Comparison of ENCODE assay signal across 8 mouse cellular contexts in genomic region chr13:94057036-94057562, GRCm38 (mm10). TPM values are rescaled to one million over a fixed set of nuclear protein-coding genes. Genes with fewer than 3 reads are reported as not detected.
DNase-seq lines count a peak whose midpoint lies in the region; ATAC-seq and TF ChIP-seq lines count a peak whose summit lies in the region.

No protein-coding gene starts in this region.

- no peaks in the 10 kb centered on the region for H3K79me2 ChIP-seq in liver, adult 2 months (ENCODE audit: control insufficient read depth, insufficient read depth, low read length)

- no peak for ATAC-seq in embryonic facial prominence, embryonic 13.5 days (ENCODE audit: insufficient number of reproducible peaks, insufficient read depth, low FRiP score, low TSS enrichment, low read depth)
- ATAC-seq in intestine, embryonic 15.5 days = no peak; the same call in 1 of the 2 replicates
- ATAC-seq in neural tube, embryonic 13.5 days (ENCODE audit: low read depth) = peak; percentile 21; the same call in 1 of the 2 replicates

- no peak for TF ChIP-seq POLR2A in liver, adult 2 months (IDR thresholded peaks at IDR 0.05; ENCODE audit: extremely low read depth, insufficient read depth, low read length)

- WGBS in liver, adult 2 months = 11% methylated on average over 17 of the region's 17 CpGs
- 2% methylated on average over 17 of the region's 17 CpGs for WGBS in embryonic facial prominence, embryonic 13.5 days
- WGBS in intestine, embryonic 15.5 days = 4% methylated on average over 17 of the region's 17 CpGs
- WGBS in neural tube, embryonic 13.5 days = 1% methylated on average over 17 of the region's 17 CpGs

- peak overlapping the region; percentile 76 for H3K4me2 ChIP-seq in embryonic facial prominence, embryonic 13.5 days
- peak overlapping the region; percentile 98 for H3K4me2 ChIP-seq in intestine, embryonic 15.5 days (replicated peaks)
- H3K4me2 ChIP-seq in neural tube, embryonic 13.5 days = peak overlapping the region; percentile 99

- DNase-seq in liver, adult 2 months (ENCODE audit: extremely low read depth, low read depth, low spot score) = no peak
- no peak for DNase-seq in liver
- no peak for DNase-seq in right cerebral cortex, adult 18-20 months
- DNase-seq in kidney, adult 18-20 months = no peak
- no peak for DNase-seq in layer of hippocampus, adult 9-10 months (ENCODE audit: low spot score)

- H3K4me1 ChIP-seq in liver, adult 2 months (ENCODE audit: control insufficient read depth, insufficient read depth, low read length) = no peaks in the 10 kb centered on the region; the same call in 1 of the 2 replicates
- peaks cover 32% of the 10 kb centered on the region for H3K4me1 ChIP-seq in embryonic facial prominence, embryonic 13.5 days
- peaks cover 7% of the 10 kb centered on the region; the same call in 1 of the 2 replicates for H3K4me1 ChIP-seq in intestine, embryonic 15.5 days (replicated peaks)
- H3K4me1 ChIP-seq in neural tube, embryonic 13.5 days (replicated peaks) = peaks cover 18% of the 10 kb centered on the region

- H3K9ac ChIP-seq in liver, adult 2 months (ENCODE audit: low read depth, low read length) = peak overlapping the region; percentile 45
- peak overlapping the region; percentile 93 for H3K9ac ChIP-seq in embryonic facial prominence, embryonic 13.5 days
- H3K9ac ChIP-seq in intestine, embryonic 15.5 days = peak overlapping the region; percentile 85
- peak overlapping the region; percentile 84 for H3K9ac ChIP-seq in neural tube, embryonic 13.5 days

- no peaks in the 10 kb centered on the region for H3K9me3 ChIP-seq in embryonic facial prominence, embryonic 13.5 days
- H3K9me3 ChIP-seq in intestine, embryonic 15.5 days = no peaks in the 10 kb centered on the region
- H3K9me3 ChIP-seq in neural tube, embryonic 13.5 days = no peaks in the 10 kb centered on the region

- H3K27me3 ChIP-seq in liver, adult 2 months (ENCODE audit: control insufficient read depth, insufficient read depth, low read length) = peaks cover 9% of the 10 kb centered on the region
- H3K27me3 ChIP-seq in embryonic facial prominence, embryonic 13.5 days = no peaks in the 10 kb centered on the region
- H3K27me3 ChIP-seq in intestine, embryonic 15.5 days (replicated peaks) = no peaks in the 10 kb centered on the region
- H3K27me3 ChIP-seq in neural tube, embryonic 13.5 days = peaks cover 72% of the 10 kb centered on the region

- no peak overlapping the region for H3K27ac ChIP-seq in liver, adult 2 months (replicated peaks; ENCODE audit: insufficient read depth, low read depth, low read length)
- peak overlapping the region; percentile 95 for H3K27ac ChIP-seq in embryonic facial prominence, embryonic 13.5 days
- peak overlapping the region; percentile 73 for H3K27ac ChIP-seq in intestine, embryonic 15.5 days
- no peak overlapping the region; the same call in 1 of the 2 replicates for H3K27ac ChIP-seq in neural tube, embryonic 13.5 days (replicated peaks)

- TF ChIP-seq CTCF in liver, adult 2 months (IDR thresholded peaks at IDR 0.05; ENCODE audit: low read depth, low read length) = no peak

- peak overlapping the region; percentile 63 for H3K4me3 ChIP-seq in liver, adult 2 months (ENCODE audit: insufficient read depth, low read depth, low read length)
- peak overlapping the region; percentile 88 for H3K4me3 ChIP-seq in embryonic facial prominence, embryonic 13.5 days
- peak overlapping the region; percentile 80 for H3K4me3 ChIP-seq in intestine, embryonic 15.5 days (replicated peaks)
- H3K4me3 ChIP-seq in neural tube, embryonic 13.5 days = peak overlapping the region; percentile 72

- no peaks in the 10 kb centered on the region for H3K36me3 ChIP-seq in liver, adult 2 months (ENCODE audit: control insufficient read depth, insufficient read depth, low read length)
- H3K36me3 ChIP-seq in embryonic facial prominence, embryonic 13.5 days = no peaks in the 10 kb centered on the region
- H3K36me3 ChIP-seq in intestine, embryonic 15.5 days = no peaks in the 10 kb centered on the region
- no peaks in the 10 kb centered on the region for H3K36me3 ChIP-seq in neural tube, embryonic 13.5 days

RNA-seq across cellular contexts. Expression of gene Lhfpl2, which starts 0.5 kb away (rescaled TPM):
- total RNA-seq in liver, adult 2 months (2014; rRNA removed) = 8.7 and 8.9 TPM in 2 replicates
- polyA plus RNA-seq in liver, adult 2 months (2012; rRNA removed) = 3.0 and 4.1 TPM in 2 replicates
- 59.2 and 60.6 TPM in 2 replicates for polyA plus RNA-seq in embryonic facial prominence, embryonic 13.5 days (2015; fragmentation: Nextera tagmentation; extraction: Ambion mirVana)
- polyA plus RNA-seq in intestine, embryonic 15.5 days (2015; fragmentation: Nextera tagmentation; extraction: Ambion mirVana) = 19.4 and 19.8 TPM in 2 replicates
- polyA plus RNA-seq in neural tube, embryonic 13.5 days (2015; fragmentation: Nextera tagmentation; extraction: Ambion mirVana) = 21.3 and 21.7 TPM in 2 replicates

Comparison
In these comparisons a context has a peak if more than half of its experiments do, and no peak if none do; other contexts are left out.
1. H3K27ac ChIP-seq: peak in embryonic facial prominence, embryonic 13.5 days (single experiment) and intestine, embryonic 15.5 days (single experiment); none in liver, adult 2 months (single experiment) and neural tube, embryonic 13.5 days (single experiment).
2. Peak in every context shown above with its lines, with median percentiles within 50 percentile points of each other: H3K4me3 ChIP-seq, H3K9ac ChIP-seq and H3K4me2 ChIP-seq.